ENCODE assay signal across 8 mouse cellular contexts in genomic region chr5:124187508-124188311, GRCm38 (mm10).
DNase-seq lines count a peak whose midpoint lies in the region; ATAC-seq and TF ChIP-seq lines count a peak whose summit lies in the region.

No protein-coding gene starts in this region.

- DNase-seq in kidney, postnatal 4 days: no peak
- no peak for DNase-seq in urinary bladder, adult 2 months (ENCODE audit: low spot score)
- no peak for DNase-seq in ovary, adult 18-20 months (ENCODE audit: low spot score)

- no peak for ATAC-seq in kidney, embryonic 14.5 days (ENCODE audit: low FRiP score, low TSS enrichment)
- ATAC-seq in hindbrain, embryonic 15.5 days (ENCODE audit: low FRiP score, low read depth): 0 out of 2 replicates have a peak, but pooled peaks have one; percentile 10
- no peak for ATAC-seq in limb, embryonic 15.5 days (ENCODE audit: insufficient number of reproducible peaks, low FRiP score, low TSS enrichment, low read depth)
- ATAC-seq in stomach, embryonic 14.5 days (ENCODE audit: insufficient number of reproducible peaks, insufficient read depth, low FRiP score, low read depth): no peak

- no peak for TF ChIP-seq POLR2A in cortical plate, adult 2 months (IDR thresholded peaks at IDR 0.05; ENCODE audit: extremely low read depth, insufficient read depth, low read length)

- H3K9ac ChIP-seq in kidney, embryonic 14.5 days (ENCODE audit: low read depth, low read length): peak overlapping the region; percentile 29; the same call in 1 of the 2 replicates
- H3K9ac ChIP-seq in hindbrain, embryonic 15.5 days: peak overlapping the region; percentile 51; the same call in 1 of the 2 replicates
- H3K9ac ChIP-seq in limb, embryonic 15.5 days: no peak overlapping the region
- no peak overlapping the region for H3K9ac ChIP-seq in stomach, embryonic 14.5 days (replicated peaks; ENCODE audit: low read depth, low read length)

- H3K9me3 ChIP-seq in kidney, embryonic 14.5 days (ENCODE audit: control insufficient read depth, low read length): no peaks in the 10 kb centered on the region
- H3K9me3 ChIP-seq in hindbrain, embryonic 15.5 days: no peaks in the 10 kb centered on the region
- no peaks in the 10 kb centered on the region for H3K9me3 ChIP-seq in limb, embryonic 15.5 days
- no peaks in the 10 kb centered on the region for H3K9me3 ChIP-seq in stomach, embryonic 14.5 days (ENCODE audit: control insufficient read depth, low read depth, low read length)

- 44% methylated on average over 12 of the region's 12 CpGs for WGBS in kidney, embryonic 14.5 days
- 31% methylated on average over 12 of the region's 12 CpGs for WGBS in hindbrain, embryonic 15.5 days
- 54% methylated on average over 12 of the region's 12 CpGs for WGBS in limb, embryonic 15.5 days
- WGBS in stomach, embryonic 14.5 days: 59% methylated on average over 12 of the region's 12 CpGs

- no peaks in the 10 kb centered on the region for H3K27me3 ChIP-seq in kidney, embryonic 14.5 days (ENCODE audit: control insufficient read depth, insufficient read depth, low read length)
- H3K27me3 ChIP-seq in hindbrain, embryonic 15.5 days: no peaks in the 10 kb centered on the region
- H3K27me3 ChIP-seq in limb, embryonic 15.5 days: no peaks in the 10 kb centered on the region
- H3K27me3 ChIP-seq in stomach, embryonic 14.5 days (ENCODE audit: control insufficient read depth, insufficient read depth, low read length): no peaks in the 10 kb centered on the region

- H3K4me2 ChIP-seq in kidney, embryonic 14.5 days (replicated peaks; ENCODE audit: low read depth, low read length): peak overlapping the region; percentile 32; the same call in 1 of the 2 replicates
- H3K4me2 ChIP-seq in hindbrain, embryonic 15.5 days: peak overlapping the region; percentile 61
- H3K4me2 ChIP-seq in limb, embryonic 15.5 days: peak overlapping the region; percentile 44
- H3K4me2 ChIP-seq in stomach, embryonic 14.5 days (replicated peaks; ENCODE audit: low read depth, low read length): 0 out of 2 replicates have a peak overlapping the region, but pooled peaks have one; percentile 13

- no peak overlapping the region for H3K27ac ChIP-seq in kidney, embryonic 14.5 days (ENCODE audit: low read depth, low read length)
- H3K27ac ChIP-seq in cortical plate, adult 2 months (ENCODE audit: insufficient read depth, low read length): peak overlapping the region; percentile 92
- H3K27ac ChIP-seq in hindbrain, embryonic 15.5 days (replicated peaks): peak overlapping the region; percentile 87
- H3K27ac ChIP-seq in limb, embryonic 15.5 days: peak overlapping the region; percentile 39
- no peak overlapping the region for H3K27ac ChIP-seq in stomach, embryonic 14.5 days (ENCODE audit: low read length)

- H3K36me3 ChIP-seq in kidney, embryonic 14.5 days (ENCODE audit: control insufficient read depth, insufficient read depth, low read length): no peaks in the 10 kb centered on the region
- no peaks in the 10 kb centered on the region for H3K36me3 ChIP-seq in hindbrain, embryonic 15.5 days
- no peaks in the 10 kb centered on the region for H3K36me3 ChIP-seq in limb, embryonic 15.5 days
- H3K36me3 ChIP-seq in stomach, embryonic 14.5 days (ENCODE audit: control insufficient read depth, insufficient read depth, low read length): no peaks in the 10 kb centered on the region

- no peak for TF ChIP-seq CTCF in cortical plate, adult 2 months (IDR thresholded peaks at IDR 0.05; ENCODE audit: extremely low read depth, insufficient read depth, low read length)

- peaks cover 19% of the 10 kb centered on the region for H3K4me1 ChIP-seq in kidney, embryonic 14.5 days (ENCODE audit: control insufficient read depth, insufficient read depth, low read length)
- H3K4me1 ChIP-seq in cortical plate, adult 2 months (ENCODE audit: control insufficient read depth, insufficient read depth, low read length): peaks cover 12% of the 10 kb centered on the region
- H3K4me1 ChIP-seq in hindbrain, embryonic 15.5 days (replicated peaks): peaks cover 68% of the 10 kb centered on the region
- H3K4me1 ChIP-seq in limb, embryonic 15.5 days: peaks cover 70% of the 10 kb centered on the region
- peaks cover 10% of the 10 kb centered on the region for H3K4me1 ChIP-seq in stomach, embryonic 14.5 days (ENCODE audit: control insufficient read depth, insufficient read depth, low read length)

- H3K4me3 ChIP-seq in kidney, embryonic 14.5 days (ENCODE audit: low read length): no peak overlapping the region
- H3K4me3 ChIP-seq in cortical plate, adult 2 months (ENCODE audit: insufficient read depth, low read length): peak overlapping the region; percentile 77
- peak overlapping the region; percentile 35; the same call in 1 of the 2 replicates for H3K4me3 ChIP-seq in hindbrain, embryonic 15.5 days
- no peak overlapping the region for H3K4me3 ChIP-seq in limb, embryonic 15.5 days
- no peak overlapping the region for H3K4me3 ChIP-seq in stomach, embryonic 14.5 days (ENCODE audit: low read depth, low read length)

Comparison
In these comparisons a context has a peak if more than half of its experiments do, and no peak if none do; other contexts are left out.
1. H3K27ac ChIP-seq: peak in cortical plate, adult 2 months (single experiment), hindbrain, embryonic 15.5 days (single experiment) and limb, embryonic 15.5 days (single experiment); none in kidney, embryonic 14.5 days (single experiment) and stomach, embryonic 14.5 days (single experiment).
2. H3K4me3 ChIP-seq: peak in cortical plate, adult 2 months (single experiment) and hindbrain, embryonic 15.5 days (single experiment); none in kidney, embryonic 14.5 days (single experiment), limb, embryonic 15.5 days (single experiment) and stomach, embryonic 14.5 days (single experiment).
3. H3K9ac ChIP-seq: peak in kidney, embryonic 14.5 days (single experiment) and hindbrain, embryonic 15.5 days (single experiment); none in limb, embryonic 15.5 days (single experiment) and stomach, embryonic 14.5 days (single experiment).
4. Peak in every context shown above with its lines, with median percentiles within 50 percentile points of each other: H3K4me2 ChIP-seq.